In the genomic region with DNA sequence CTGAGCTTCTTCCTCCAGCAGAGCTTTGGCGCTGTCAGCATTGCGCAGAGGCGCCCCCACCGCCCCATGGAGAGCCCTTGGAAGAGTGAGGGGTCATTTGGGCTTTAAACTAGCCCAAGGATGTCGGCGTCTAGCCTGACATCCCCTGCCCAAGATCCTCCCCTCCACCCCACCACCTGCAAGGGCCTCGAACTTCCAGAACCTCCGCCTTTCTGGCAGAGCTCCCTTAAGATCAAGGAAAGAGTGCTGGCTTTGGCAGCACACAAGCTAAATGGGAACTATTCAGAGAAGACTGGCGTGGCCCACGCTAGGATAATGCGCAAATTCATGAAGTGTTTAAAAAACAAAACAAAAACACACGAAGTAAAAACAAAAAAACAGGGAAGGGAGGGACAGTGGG, we compare ENCODE assay signal across 24 mouse cellular contexts. TPM values are rescaled to one million over a fixed set of nuclear protein-coding genes. Genes with fewer than 3 reads are reported as not detected.
DNase-seq lines count a peak whose midpoint lies in the region; ATAC-seq lines count a peak whose summit lies in the region.
"Had no signal": no experiment of that assay in that cellular context is flagged by ENCODE, and none has a peak within 500 bp of the region (broad histone marks: within the 10 kb centered on the region; RNA-seq: fewer than 3 reads in every experiment).

No protein-coding gene starts in this region.

- no peak overlapping the region for H3K4me2 ChIP-seq in neural tube, embryonic 11.5 days (ENCODE audit: low read depth)
- H3K4me2 ChIP-seq in neural tube, embryonic 15.5 days: no peak overlapping the region

- ATAC-seq in neural tube, embryonic 11.5 days (ENCODE audit: insufficient read depth, low FRiP score, low TSS enrichment): no peak
- no peak for ATAC-seq in neural tube, embryonic 15.5 days (ENCODE audit: low FRiP score)
- ATAC-seq: inflammation-experienced regulatory T-cells, adult 6 months; Patski had no signal

- H3K36me3 ChIP-seq in neural tube, embryonic 11.5 days (ENCODE audit: control insufficient read depth, insufficient read depth, low read length): no peaks in the 10 kb centered on the region
- H3K36me3 ChIP-seq in neural tube, embryonic 15.5 days: no peaks in the 10 kb centered on the region
- H3K36me3 ChIP-seq in midbrain, embryonic 10.5 days: peaks cover 19% of the 10 kb centered on the region

- no peaks in the 10 kb centered on the region for H3K9me3 ChIP-seq in neural tube, embryonic 11.5 days (ENCODE audit: control insufficient read depth, low read length)
- H3K9me3 ChIP-seq in neural tube, embryonic 15.5 days (replicated peaks): no peaks in the 10 kb centered on the region
- H3K9me3 ChIP-seq in midbrain, embryonic 10.5 days (replicated peaks): no peaks in the 10 kb centered on the region

- H3K27ac ChIP-seq in neural tube, embryonic 11.5 days (ENCODE audit: low read depth, low read length): no peak overlapping the region
- no peak overlapping the region for H3K27ac ChIP-seq in neural tube, embryonic 15.5 days (replicated peaks)
- peak overlapping the region; percentile 80 for H3K27ac ChIP-seq in midbrain, embryonic 10.5 days (replicated peaks)
- H3K27ac ChIP-seq: layer of hippocampus, adult 2 months had no signal

- DNase-seq in embryo, embryonic 10.5 days (ENCODE audit: low spot score): peak; percentile 22
- DNase-seq in embryo, embryonic 11 days: no peak
- peak; percentile 37 for DNase-seq in neural tube, embryonic 11.5 days (ENCODE audit: low spot score)
- DNase-seq in midbrain, embryonic 10.5 days (ENCODE audit: low spot score): no peak
- no peak for DNase-seq in cerebellum, postnatal 36 days
- no peak for DNase-seq in gastrocnemius, postnatal 14 days
- DNase-seq in thymus, postnatal 36 days: no peak
- DNase-seq: adrenal gland, adult 8-10 months; cerebellum, adult 18-20 months; gastrocnemius, postnatal 25 days; liver; lung, adult 18-20 months; lung, postnatal 4 days had no signal

- intact Hi-C loops in gastrocnemius, postnatal 14 days (cut with DNase I; ENCODE audit: low total_unique reads): no loop called here

- H3K9ac ChIP-seq in neural tube, embryonic 11.5 days (ENCODE audit: low read length): no peak overlapping the region
- no peak overlapping the region for H3K9ac ChIP-seq in neural tube, embryonic 15.5 days (replicated peaks)

- H3K4me1 ChIP-seq in neural tube, embryonic 11.5 days (ENCODE audit: control insufficient read depth, insufficient read depth, low read length): no peaks in the 10 kb centered on the region; the same call in 1 of the 2 replicates
- peaks cover 5% of the 10 kb centered on the region for H3K4me1 ChIP-seq in neural tube, embryonic 15.5 days
- H3K4me1 ChIP-seq in midbrain, embryonic 10.5 days: peaks cover 62% of the 10 kb centered on the region

- H3K4me3 ChIP-seq in neural tube, embryonic 11.5 days (ENCODE audit: low read depth, low read length): no peak overlapping the region
- H3K4me3 ChIP-seq in neural tube, embryonic 15.5 days (replicated peaks): no peak overlapping the region
- H3K4me3 ChIP-seq in midbrain, embryonic 10.5 days: peak overlapping the region; percentile 41
- H3K4me3 ChIP-seq: erythroblast, embryonic 14.5 days; layer of hippocampus, adult 2 months had no signal

- H3K27me3 ChIP-seq in neural tube, embryonic 11.5 days (ENCODE audit: control insufficient read depth, insufficient read depth, low read length): peaks cover 69% of the 10 kb centered on the region
- H3K27me3 ChIP-seq in neural tube, embryonic 15.5 days (replicated peaks): peaks cover 76% of the 10 kb centered on the region
- H3K27me3 ChIP-seq in midbrain, embryonic 10.5 days (ENCODE audit: low read depth, poor library complexity, severe bottlenecking): peaks cover 69% of the 10 kb centered on the region

- WGBS in neural tube, embryonic 11.5 days: 7% methylated on average over 12 of the region's 12 CpGs
- WGBS in neural tube, embryonic 15.5 days: 6% methylated on average over 12 of the region's 12 CpGs
- WGBS in midbrain, embryonic 10.5 days: 17% methylated on average over 12 of the region's 12 CpGs

RNA-seq across cellular contexts. Expression of gene Otx2, which starts 21.4 kb away (rescaled TPM):
- polyA plus RNA-seq in neural tube, embryonic 11.5 days (2014; fragmentation: Nextera tagmentation; extraction: Ambion mirVana): 0.18 and 0.33 TPM in 2 replicates
- polyA plus RNA-seq in neural tube, embryonic 15.5 days (2015; fragmentation: Nextera tagmentation; extraction: Ambion mirVana): 0.14 TPM in 1 of 2 replicates, not detected in the other
- polyA plus RNA-seq in midbrain, embryonic 10.5 days (2016; fragmentation: Nextera tagmentation; extraction: Ambion mirVana): 149 and 169 TPM in 2 replicates
- not detected for total RNA-seq in gastrocnemius, postnatal 14 days (2021)
- total RNA-seq: adrenal gland, adult 8-10 months; gastrocnemius, postnatal 25 days; monocyte, adult 5-6 weeks; neutrophil, adult 5-6 weeks had no signal
- polyA plus RNA-seq: erythroblast, embryonic 14.5 days; heart, embryonic 14.5 days; inflammation-experienced regulatory T-cells, adult 6 months; kidney, embryonic 16.5 days; Patski; small intestine, adult 2 months; stomach, embryonic 14.5 days had no signal

Comparison
In these comparisons a context has a peak if more than half of its experiments do, and no peak if none do; other contexts are left out.
1. DNase-seq: peak in embryo, embryonic 10.5 days (single experiment) and neural tube, embryonic 11.5 days (single experiment); none in embryo, embryonic 11 days (single experiment), midbrain, embryonic 10.5 days (single experiment), cerebellum, postnatal 36 days (0 of 2), gastrocnemius, postnatal 14 days (single experiment) and thymus, postnatal 36 days (0 of 2).
2. RNA of gene Otx2, which starts 21.4 kb away (polyA plus RNA-seq): 149 to 169 TPM in midbrain, embryonic 10.5 days; 0.18 to 0.33 TPM in neural tube, embryonic 11.5 days and 0.14 TPM in neural tube, embryonic 15.5 days; every median in the first group is over 100 times any median in the second.